ENCODE assay signal across 25 mouse cellular contexts in genomic region chr16:29201146-29201545, GRCm38 (mm10). TPM values are rescaled to one million over a fixed set of nuclear protein-coding genes. Genes with fewer than 3 reads are reported as not detected.
"Had no signal": no experiment of that assay in that cellular context is flagged by ENCODE, and none has a peak within 500 bp of the region (broad histone marks: within the 10 kb centered on the region; RNA-seq: fewer than 3 reads in every experiment).

No protein-coding gene starts in this region.

- H3K27ac ChIP-seq: forebrain, embryonic 15.5 days; heart, embryonic 13.5 days; heart, embryonic 15.5 days; hindbrain, embryonic 13.5 days; hindbrain, embryonic 15.5 days; hindbrain, postnatal 0 days; kidney, postnatal 0 days; limb, embryonic 13.5 days; limb, embryonic 15.5 days; liver, embryonic 12.5 days; liver, embryonic 14.5 days had no signal

- H3K36me3 ChIP-seq: forebrain, embryonic 15.5 days; heart, embryonic 13.5 days; heart, embryonic 15.5 days; hindbrain, embryonic 13.5 days; hindbrain, embryonic 15.5 days; limb, embryonic 13.5 days; limb, embryonic 15.5 days; liver, embryonic 12.5 days had no signal

- H3K9me3 ChIP-seq: forebrain, embryonic 15.5 days; heart, embryonic 13.5 days; heart, embryonic 15.5 days; hindbrain, embryonic 13.5 days; hindbrain, embryonic 15.5 days; limb, embryonic 13.5 days; limb, embryonic 15.5 days; liver, embryonic 12.5 days had no signal

- H3K9ac ChIP-seq: forebrain, embryonic 15.5 days; forebrain, postnatal 0 days; heart, embryonic 13.5 days; heart, embryonic 15.5 days; hindbrain, embryonic 13.5 days; hindbrain, embryonic 15.5 days; limb, embryonic 13.5 days; limb, embryonic 15.5 days; liver, embryonic 12.5 days; liver, embryonic 14.5 days had no signal

- H3K4me3 ChIP-seq: forebrain, embryonic 15.5 days; heart, embryonic 13.5 days; heart, embryonic 15.5 days; hindbrain, embryonic 13.5 days; hindbrain, embryonic 15.5 days; limb, embryonic 13.5 days; limb, embryonic 15.5 days; liver, embryonic 12.5 days had no signal

- ATAC-seq: forebrain, embryonic 15.5 days; forebrain, postnatal 0 days; hindbrain, postnatal 0 days; intestine, embryonic 16.5 days; liver, embryonic 12.5 days had no signal

- DNase-seq: forebrain, postnatal 0 days; gastrocnemius, postnatal 14 days; gastrocnemius, postnatal 36 days; heart, adult 18-20 months; heart, postnatal 14 days; heart, postnatal 36 days; layer of hippocampus, adult 9-11 months; layer of hippocampus, postnatal 36 days; left cerebral cortex, postnatal 4 days; lung, adult 18-20 months had no signal

- H3K4me1 ChIP-seq: liver, embryonic 12.5 days had no signal

- H3K27me3 ChIP-seq: forebrain, embryonic 15.5 days; heart, embryonic 13.5 days; heart, embryonic 15.5 days; hindbrain, embryonic 13.5 days; hindbrain, embryonic 15.5 days; liver, embryonic 12.5 days had no signal

- H3K4me2 ChIP-seq: forebrain, embryonic 15.5 days; heart, embryonic 11.5 days; heart, embryonic 13.5 days; heart, embryonic 15.5 days; hindbrain, embryonic 13.5 days; hindbrain, embryonic 15.5 days; limb, embryonic 13.5 days; limb, embryonic 15.5 days; liver, embryonic 12.5 days had no signal

RNA-seq across cellular contexts. Expression of gene Hrasls, which starts 8.3 kb away (rescaled TPM):
- total RNA-seq: hematopoietic stem cell, adult 5-6 weeks had no signal
- polyA plus RNA-seq: liver, embryonic 16.5 days had no signal
